Mouse (Mus musculus) liver, adult (tissue): ENCODE data around the gene Cltb.

ENCODE experiments used
- GATA4 ChIP-seq: IDR thresholded peaks from 2 replicates; pipeline ENCODE4 v1.6.1; 2014; ENCODE audit warnings: mild to moderate bottlenecking, low read length; ENCODE audit not compliant: insufficient replicate concordance

Cltb gene

GRCm38 (mm10) chr13:54556176-54556575, 55.0 kb downstream of the Cltb start:
- TF ChIP-seq GATA4: no peak

- no peak for TF ChIP-seq GATA4
These were observed 63.1 kb downstream of the Cltb start for GRCm38 (mm10) chr13:54548036-54548435.
